Mouse (Mus musculus): ENCODE results near the gene Ppp4r4.

GRCm38 (mm10) chr12:103601839-103602238 is 69.8 kb downstream of the Ppp4r4 start:
- no peak for TF ChIP-seq POLR2A (IDR thresholded peaks at IDR 0.05; ENCODE audit: borderline replicate concordance, insufficient read depth, low read length)
- TF ChIP-seq CTCF (IDR thresholded peaks at IDR 0.05; ENCODE audit: borderline replicate concordance, insufficient read depth, low read depth, low read length), result no peak
